Comparison of ENCODE assay signal across 8 mouse cellular contexts in the genomic region with DNA sequence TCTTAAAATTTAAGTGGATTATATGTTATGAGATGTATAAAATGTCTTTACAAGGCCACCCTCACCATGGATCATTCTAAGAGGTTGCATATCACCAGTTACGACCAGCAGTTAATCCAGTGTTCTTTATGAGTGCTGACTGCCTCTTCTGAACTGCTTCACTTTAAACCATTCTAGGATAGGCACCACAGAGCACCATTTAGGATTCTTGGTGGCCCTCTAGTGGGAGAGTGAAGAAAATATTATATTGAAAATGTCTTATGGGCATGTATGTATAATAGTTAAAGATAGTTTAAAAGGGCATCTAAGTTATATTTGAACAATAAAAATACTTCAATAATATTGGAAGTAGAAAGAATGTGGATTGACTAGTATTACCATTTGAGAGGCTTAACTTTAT.
DNase-seq lines count a peak whose midpoint lies in the region; ATAC-seq and TF ChIP-seq lines count a peak whose summit lies in the region.

No protein-coding gene starts in this region.

- WGBS in kidney, embryonic 16.5 days = 14% methylated on average over 1 of the region's 1 CpGs
- whole genome bisulfite sequencing in large intestine, adult 2 months = 6% methylated on average over 1 of the region's 1 CpGs

- H3K4me1 ChIP-seq in kidney, embryonic 16.5 days (ENCODE audit: insufficient read depth, low read length) = no peaks in the 10 kb centered on the region
- peaks cover 0 to 7% of the 10 kb centered on the region in 2 experiments; a peak in 2 of 4 replicates for H3K4me1 ChIP-seq in CH12.LX (ENCODE audit: control insufficient read depth in 1 of 2, insufficient read depth in 2 of 2)

- no peak for DNase-seq in kidney, postnatal 10 days
- DNase-seq in CH12.LX (ENCODE audit: extremely low read depth) (peak; percentile 64), NIH3T3 (ENCODE audit: low read depth) (peak; percentile 79)
- peak; percentile 36 for DNase-seq in large intestine, adult 2 months (ENCODE audit: low read depth, low spot score)
- DNase-seq in adrenal gland, postnatal 4 days (ENCODE audit: low spot score in 2 of 2) = no peak
- DNase-seq in adrenal gland, postnatal 14 days = no peak
- no peak for DNase-seq in layer of hippocampus, postnatal 10 days (ENCODE audit: low spot score in 2 of 2)

- in situ Hi-C loops in CH12.LX (cut with MboI; ENCODE audit: low pct_ligation_motif_present, low pct_unique_long_range_greater_than_20kb, low sequenced_read_pairs) = loop anchor here (5.0 kb wide), 1 partner anchor 267 kb away; no protein-coding TSS in a partner anchor

- no peak overlapping the region for H3K4me3 ChIP-seq in kidney, embryonic 16.5 days (ENCODE audit: low read length)
- H3K4me3 ChIP-seq in CH12.LX (replicated peaks in 1 of 3; ENCODE audit: low read depth in 2 of 3, low read length in 2 of 3, poor library complexity in 1 of 3) = no peak overlapping the region

- no peak overlapping the region for H3K9ac ChIP-seq in kidney, embryonic 16.5 days (replicated peaks; ENCODE audit: low read length)
- no peak overlapping the region for H3K9ac ChIP-seq in CH12.LX (ENCODE audit: insufficient read depth, low read depth)

- dilution Hi-C loops in CH12.LX (cut with MboI; ENCODE audit: extremely low pct_ligation_motif_present, extremely low pct_unique_long_range_greater_than_20kb, low sequenced_read_pairs) = no loop called here

- H3K27ac ChIP-seq in kidney, embryonic 16.5 days (ENCODE audit: low read length) = no peak overlapping the region
- no peak overlapping the region for H3K27ac ChIP-seq in CH12.LX (ENCODE audit: insufficient read depth, low read depth)

- H3K36me3 ChIP-seq in kidney, embryonic 16.5 days (ENCODE audit: insufficient read depth, low read length) = no peaks in the 10 kb centered on the region
- peaks cover 0 to 8% of the 10 kb centered on the region in 2 experiments for H3K36me3 ChIP-seq in CH12.LX (replicated peaks in 1 of 2; ENCODE audit: control insufficient read depth in 1 of 2, insufficient read depth in 1 of 2, low read length in 1 of 2)

- TF ChIP-seq CTCF in CH12.LX (conservative IDR thresholded peaks at IDR 0.05 in 1 of 2, IDR thresholded peaks at IDR 0.05 in 1 of 2; ENCODE audit: low read depth in 2 of 2, low read length in 2 of 2) = peak; percentile 25 to 76; a peak in 3 of 4 replicates

- H3K27me3 ChIP-seq in kidney, embryonic 16.5 days (ENCODE audit: insufficient read depth, low read length) = no peaks in the 10 kb centered on the region
- H3K27me3 ChIP-seq in CH12.LX (replicated peaks) = no peaks in the 10 kb centered on the region

- no peak overlapping the region for H3K4me2 ChIP-seq in kidney, embryonic 16.5 days (replicated peaks; ENCODE audit: low read depth, low read length)
- H3K4me2 ChIP-seq in CH12.LX (ENCODE audit: insufficient read depth, low read depth, poor library complexity, severe bottlenecking) = no peak overlapping the region

- H3K79me2 ChIP-seq in CH12.LX (replicated peaks; ENCODE audit: control insufficient read depth, extremely low read depth, insufficient read depth, poor library complexity, severe bottlenecking) = no peaks in the 10 kb centered on the region

- TF ChIP-seq RAD21 in CH12.LX (IDR thresholded peaks at IDR 0.05; ENCODE audit: low read depth, low read length) = peak; percentile 78

- TF ChIP-seq EP300 in CH12.LX (IDR thresholded peaks at IDR 0.05; ENCODE audit: low read length) = no peak

- ATAC-seq in kidney, embryonic 16.5 days (ENCODE audit: low FRiP score, low TSS enrichment) = peak; percentile 63

- H3K9me3 ChIP-seq in kidney, embryonic 16.5 days (ENCODE audit: low read length) = no peaks in the 10 kb centered on the region
- no peaks in the 10 kb centered on the region for H3K9me3 ChIP-seq in CH12.LX (replicated peaks; ENCODE audit: low read length)

- TF ChIP-seq POLR2A in CH12.LX (IDR thresholded peaks at IDR 0.05; ENCODE audit: low read depth, low read length) = no peak

TF ChIP-seq in CH12.LX, 34 proteins besides CTCF, POLR2A, EP300 and RAD21:
- TF ChIP-seq TBP (conservative IDR thresholded peaks at IDR 0.05; ENCODE audit: low read depth, low read length) (no peak), SMC3 (IDR thresholded peaks at IDR 0.05; ENCODE audit: low read depth, low read length) (peak; percentile 69)
TF ChIP-seq in CH12.LX: peak in this region for 1.

Comparison
In these comparisons a context has a peak if more than half of its experiments do, and no peak if none do; other contexts are left out.
1. DNase-seq: peak in CH12.LX (single experiment), NIH3T3 (single experiment) and large intestine, adult 2 months (single experiment); none in kidney, postnatal 10 days (single experiment), adrenal gland, postnatal 4 days (0 of 2), adrenal gland, postnatal 14 days (single experiment) and layer of hippocampus, postnatal 10 days (0 of 2).